In genomic region chr3:137636571-137636970, GRCm38 (mm10) we compare ENCODE assay signal across 47 mouse cellular contexts. TPM values are rescaled to one million over a fixed set of nuclear protein-coding genes. Genes with fewer than 3 reads are reported as not detected.
"Had no signal": no experiment of that assay in that cellular context is flagged by ENCODE, and none has a peak within 500 bp of the region (broad histone marks: within the 10 kb centered on the region; RNA-seq: fewer than 3 reads in every experiment).

No protein-coding gene starts in this region.

- H3K27me3 ChIP-seq: limb, embryonic 12.5 days; limb, embryonic 13.5 days; limb, embryonic 15.5 days; liver, embryonic 12.5 days; liver, embryonic 13.5 days; liver, embryonic 15.5 days; lung, embryonic 15.5 days; megakaryocyte, embryonic 14.5 days; midbrain, embryonic 12.5 days; midbrain, embryonic 13.5 days; midbrain, embryonic 15.5 days; neural tube, embryonic 12.5 days; neural tube, embryonic 13.5 days had no signal

- H3K4me3 ChIP-seq: limb, embryonic 12.5 days; limb, embryonic 13.5 days; limb, embryonic 15.5 days; liver, embryonic 12.5 days; liver, embryonic 13.5 days; liver, embryonic 15.5 days; lung, embryonic 15.5 days; megakaryocyte, embryonic 14.5 days; midbrain, embryonic 10.5 days; midbrain, embryonic 12.5 days; midbrain, embryonic 13.5 days; midbrain, embryonic 15.5 days; myocyte; neural tube, embryonic 12.5 days; neural tube, embryonic 13.5 days had no signal

- H3K36me3 ChIP-seq: limb, embryonic 12.5 days; limb, embryonic 13.5 days; limb, embryonic 15.5 days; liver, embryonic 12.5 days; liver, embryonic 13.5 days; liver, embryonic 15.5 days; lung, embryonic 15.5 days; midbrain, embryonic 10.5 days; midbrain, embryonic 12.5 days; midbrain, embryonic 13.5 days; midbrain, embryonic 15.5 days; neural tube, embryonic 12.5 days; neural tube, embryonic 13.5 days had no signal

- H3K27ac ChIP-seq: limb, embryonic 12.5 days; limb, embryonic 13.5 days; limb, embryonic 15.5 days; liver, embryonic 12.5 days; liver, embryonic 13.5 days; liver, embryonic 14.5 days; liver, embryonic 15.5 days; lung, embryonic 15.5 days; macrophage; midbrain, embryonic 10.5 days; midbrain, embryonic 12.5 days; midbrain, embryonic 13.5 days; midbrain, embryonic 15.5 days; neural tube, embryonic 12.5 days; neural tube, embryonic 13.5 days had no signal

- H3K4me1 ChIP-seq: limb, embryonic 12.5 days; limb, embryonic 13.5 days; limb, embryonic 15.5 days; liver, embryonic 12.5 days; liver, embryonic 13.5 days; liver, embryonic 15.5 days; lung, embryonic 15.5 days; megakaryocyte, embryonic 14.5 days; midbrain, embryonic 10.5 days; midbrain, embryonic 12.5 days; midbrain, embryonic 13.5 days; midbrain, embryonic 15.5 days; neural tube, embryonic 12.5 days; neural tube, embryonic 13.5 days had no signal

- H3K4me2 ChIP-seq: limb, embryonic 12.5 days; limb, embryonic 13.5 days; limb, embryonic 15.5 days; liver, embryonic 11.5 days; liver, embryonic 12.5 days; liver, embryonic 13.5 days; liver, embryonic 15.5 days; lung, embryonic 14.5 days; lung, embryonic 15.5 days; midbrain, embryonic 11.5 days; midbrain, embryonic 12.5 days; midbrain, embryonic 13.5 days; midbrain, embryonic 15.5 days; neural tube, embryonic 12.5 days; neural tube, embryonic 13.5 days had no signal

- H3K9me3 ChIP-seq: limb, embryonic 12.5 days; limb, embryonic 13.5 days; limb, embryonic 15.5 days; liver, embryonic 12.5 days; liver, embryonic 13.5 days; liver, embryonic 15.5 days; lung, embryonic 15.5 days; megakaryocyte, embryonic 14.5 days; midbrain, embryonic 10.5 days; midbrain, embryonic 12.5 days; midbrain, embryonic 13.5 days; midbrain, embryonic 15.5 days; neural tube, embryonic 12.5 days; neural tube, embryonic 13.5 days had no signal

- H3K9ac ChIP-seq: limb, embryonic 12.5 days; limb, embryonic 13.5 days; limb, embryonic 15.5 days; liver, embryonic 12.5 days; liver, embryonic 13.5 days; liver, embryonic 14.5 days; liver, embryonic 15.5 days; liver, postnatal 0 days; lung, embryonic 14.5 days; lung, embryonic 15.5 days; midbrain, embryonic 12.5 days; midbrain, embryonic 13.5 days; midbrain, embryonic 15.5 days; neural tube, embryonic 12.5 days; neural tube, embryonic 13.5 days had no signal

- DNase-seq: left cerebral cortex, postnatal 4 days; liver; liver, embryonic 13.5 days; liver, postnatal 0 days; lung, adult 18-20 months; lung, adult 2 months; lung, embryonic 14.5 days; lung, postnatal 10 days; lung, postnatal 14 days; lung, postnatal 36 days; lung, postnatal 4 days; midbrain, embryonic 14.5 days had no signal

RNA-seq across cellular contexts. Expression of gene Ddit4l, which starts 15.2 kb away (rescaled TPM):
- total RNA-seq: megakaryocyte progenitor cell, adult 5-6 weeks; megakaryocyte, adult 5-6 weeks; megakaryocyte-erythroid progenitor cell, adult 5-6 weeks; monocyte, adult 5-6 weeks had no signal
- polyA plus RNA-seq: macrophage had no signal

RNA-seq across cellular contexts. Expression of gene Gm21962, which starts 34.8 kb away (rescaled TPM):
- total RNA-seq: left cerebral cortex, postnatal 10 days; left cerebral cortex, postnatal 14 days; left cerebral cortex, postnatal 25 days; left cerebral cortex, postnatal 36 days; left cerebral cortex, postnatal 4 days; liver, adult 2 months; megakaryocyte, adult 5-6 weeks; megakaryocyte-erythroid progenitor cell, adult 5-6 weeks; midbrain, postnatal 0 days had no signal
- polyA plus RNA-seq: limb, embryonic 11.5 days; limb, embryonic 12.5 days; limb, embryonic 13.5 days; limb, embryonic 14.5 days; limb, embryonic 15.5 days; liver, adult 2 months; liver, embryonic 11.5 days; liver, embryonic 12.5 days; liver, embryonic 13.5 days; liver, embryonic 14.5 days; liver, embryonic 15.5 days; liver, embryonic 16.5 days; liver, postnatal 0 days; lung, adult 2 months; lung, embryonic 14.5 days; lung, embryonic 15.5 days; lung, embryonic 16.5 days; lung, postnatal 0 days; macrophage; midbrain, embryonic 10.5 days; midbrain, embryonic 11.5 days; midbrain, embryonic 12.5 days; midbrain, embryonic 13.5 days; midbrain, embryonic 14.5 days; midbrain, embryonic 15.5 days; midbrain, embryonic 16.5 days; midbrain, postnatal 0 days; myocyte; neural tube, embryonic 11.5 days; neural tube, embryonic 12.5 days; neural tube, embryonic 13.5 days had no signal
